Mouse (Mus musculus): ENCODE measurements at regions not wholly inside any gene's neighbourhood (a gene's known extent, or its start where the extent isn't known, plus 50 kb on each side); places are given as distances from the start of the nearest gene placed in this dataset.

DNA sequence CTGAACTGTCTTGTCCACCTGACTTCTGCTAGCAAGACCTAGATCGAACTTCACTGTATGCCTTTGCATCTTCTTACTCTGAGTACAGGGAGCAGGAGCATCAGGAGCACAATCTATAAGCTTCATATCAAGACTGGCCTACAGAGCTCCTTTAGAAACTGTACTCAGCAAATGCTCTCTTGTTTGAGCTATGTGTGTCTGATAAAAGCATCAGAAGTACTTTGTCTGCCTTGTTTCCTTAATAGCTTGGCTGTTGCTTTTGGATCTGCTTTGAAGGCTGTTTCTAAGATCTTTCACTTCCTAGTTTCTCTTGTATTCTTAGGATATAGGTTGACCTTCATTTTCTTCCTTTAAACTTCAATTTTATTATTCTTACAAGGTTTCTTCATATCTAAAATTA, 175.3 kb upstream of the Cypt12 start:
- ATAC-seq (replicated peaks; ENCODE audit: poor library complexity) = no peak

- no peak for ATAC-seq (replicated peaks; ENCODE audit: poor library complexity)
These were observed 169.1 kb upstream of the Cypt12 start for GRCm38 (mm10) chr3:17779152-17779551.

DNA sequence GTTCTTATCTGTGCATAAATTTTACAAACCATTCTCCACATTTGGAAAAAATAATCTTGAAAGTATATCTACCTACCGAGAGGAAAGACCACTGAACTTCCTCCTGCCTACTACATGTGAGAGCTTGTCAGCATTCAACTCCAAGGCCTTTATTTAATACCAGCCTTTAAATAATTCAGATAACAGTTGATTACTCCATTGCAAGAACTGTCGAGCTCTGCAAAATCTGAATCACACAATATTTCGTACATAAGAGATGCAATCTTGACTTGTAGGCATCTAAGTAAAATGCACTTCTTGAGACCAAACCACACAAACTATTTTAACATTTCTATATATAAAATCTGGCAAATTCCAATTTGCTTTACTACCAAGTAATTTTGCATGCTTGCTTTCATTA, 164.1 kb upstream of the Cypt12 start:
- ATAC-seq (replicated peaks; ENCODE audit: poor library complexity) = no peak

GRCm38 (mm10) chr3:17784587-17784986, 163.6 kb upstream of the Cypt12 start:
- ATAC-seq (replicated peaks; ENCODE audit: poor library complexity) = no peak

DNA sequence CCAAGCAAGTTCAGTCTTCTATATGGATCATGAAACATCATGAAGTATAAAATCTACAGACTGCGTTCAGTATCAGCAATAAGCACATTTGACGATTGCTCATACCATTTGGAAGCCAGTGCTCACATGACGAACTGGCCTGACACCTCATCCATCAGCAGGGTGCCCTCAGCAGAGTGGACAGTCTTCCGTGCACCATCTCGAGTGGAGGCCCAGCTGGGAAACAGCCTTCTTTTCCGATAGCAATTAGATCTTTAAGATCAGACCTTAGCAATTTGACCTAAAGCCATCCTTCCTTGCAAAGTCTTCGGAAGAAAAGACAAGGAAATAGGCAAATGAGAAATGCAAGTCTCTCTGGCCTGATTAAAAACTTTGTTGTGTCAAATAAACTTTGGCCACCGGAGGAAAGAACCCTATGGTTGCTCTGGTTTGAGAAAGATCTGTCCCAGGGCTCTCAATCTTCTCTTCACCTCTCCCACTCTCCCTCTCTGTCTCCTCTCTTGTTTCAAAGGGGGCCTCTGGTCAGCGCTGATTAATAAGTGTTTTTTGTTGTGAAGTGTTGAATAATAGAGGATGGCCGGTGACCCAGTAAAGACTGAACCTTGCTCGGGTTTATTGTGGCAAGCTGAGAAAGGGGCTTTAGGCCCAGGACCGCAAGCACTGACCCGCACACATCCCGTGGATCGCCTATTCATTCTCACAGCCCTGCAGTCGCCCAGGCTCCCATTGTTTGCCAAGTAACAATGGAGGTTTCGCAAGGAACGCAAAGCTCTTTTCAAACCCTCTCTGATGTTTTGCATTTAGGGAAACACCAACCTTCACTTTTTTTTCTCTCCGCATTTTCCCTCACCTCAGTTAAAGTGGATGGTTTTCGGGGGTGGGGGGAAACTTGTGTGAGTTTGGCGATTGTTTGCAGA, 162.8 kb upstream of the Cypt12 start:
- no peak for ATAC-seq (replicated peaks; ENCODE audit: poor library complexity)

DNA sequence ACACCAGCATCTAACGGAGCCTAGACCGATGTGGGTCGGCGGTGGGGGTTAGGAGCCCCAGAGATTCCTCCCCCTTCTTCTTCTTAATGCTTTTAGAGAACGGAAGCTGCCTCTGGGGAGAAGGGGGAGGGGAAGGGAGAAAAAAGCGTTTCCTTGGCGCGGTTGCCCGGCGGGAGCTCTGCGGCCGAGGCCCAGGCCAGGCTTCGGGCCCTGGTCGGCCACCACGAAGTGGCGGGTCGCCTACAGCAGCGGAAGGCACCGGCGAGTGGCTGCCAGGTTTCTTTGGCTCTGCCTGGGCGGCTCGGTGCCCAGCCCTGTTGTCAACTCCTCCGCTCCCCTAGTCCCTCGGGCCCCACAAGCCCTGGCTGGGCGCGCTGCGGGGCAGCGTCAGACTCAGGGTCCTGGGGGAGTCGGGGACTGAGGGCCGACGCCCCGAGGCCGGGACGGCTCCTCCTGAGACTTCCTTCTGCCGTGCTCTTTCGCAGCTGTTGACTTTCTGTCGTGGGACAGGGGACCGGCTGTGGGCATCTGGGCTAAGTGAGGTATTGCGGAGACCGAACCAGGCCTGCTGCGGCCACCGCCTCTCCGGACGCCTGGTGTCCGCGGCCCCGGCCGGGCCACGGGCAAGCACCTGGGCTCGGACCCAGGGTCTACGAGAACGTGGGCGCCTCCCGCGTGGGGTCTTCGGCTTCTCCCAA, 162.0 kb upstream of the Cypt12 start:
- no peak for ATAC-seq (replicated peaks; ENCODE audit: poor library complexity)

DNA sequence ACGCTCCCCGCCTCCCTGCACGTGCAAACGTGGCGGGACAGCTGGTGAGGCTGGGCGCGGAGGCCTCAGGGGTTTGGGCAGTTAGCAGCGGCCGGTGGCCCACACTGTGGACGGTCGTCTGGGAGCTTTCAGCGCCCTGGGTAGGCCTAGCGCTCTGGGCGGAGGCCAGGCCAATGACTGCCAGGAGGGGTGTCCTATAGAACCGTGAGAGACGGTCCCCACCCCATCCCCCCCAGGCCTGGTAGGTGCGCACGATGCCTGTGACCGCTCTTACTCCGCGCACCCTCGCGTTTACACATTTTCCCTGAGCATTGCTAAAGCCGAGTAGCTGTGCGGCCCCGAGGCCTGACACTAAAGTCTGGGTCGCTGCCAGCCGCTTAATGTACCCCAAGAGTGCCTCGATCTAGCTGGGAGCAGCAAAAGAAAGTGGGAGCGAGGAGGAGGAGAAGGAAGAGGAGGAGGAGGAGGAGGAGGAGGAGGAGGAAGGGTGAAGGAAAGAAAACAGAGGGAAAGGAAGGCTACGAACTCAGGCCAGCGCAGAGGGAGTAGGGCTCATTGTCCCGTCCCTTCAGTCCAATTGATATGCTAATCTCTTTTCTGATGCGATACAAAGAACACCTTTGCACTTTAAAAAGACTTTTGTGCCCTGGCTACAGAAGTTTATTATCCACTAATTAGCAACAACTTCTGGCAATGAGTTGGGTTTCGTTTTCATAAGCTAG, 161.3 kb upstream of the Cypt12 start:
- 0 out of 2 replicates have a peak, but pooled peaks have one; percentile 4 for ATAC-seq (replicated peaks; ENCODE audit: poor library complexity)

- ATAC-seq (replicated peaks; ENCODE audit: poor library complexity) = no peak
These were observed 160.5 kb upstream of the Cypt12 start for GRCm38 (mm10) chr3:17787443-17788333.

- no peak for ATAC-seq (replicated peaks; ENCODE audit: poor library complexity)
These were observed 159.9 kb upstream of the Cypt12 start for GRCm38 (mm10) chr3:17788334-17788720.

DNA sequence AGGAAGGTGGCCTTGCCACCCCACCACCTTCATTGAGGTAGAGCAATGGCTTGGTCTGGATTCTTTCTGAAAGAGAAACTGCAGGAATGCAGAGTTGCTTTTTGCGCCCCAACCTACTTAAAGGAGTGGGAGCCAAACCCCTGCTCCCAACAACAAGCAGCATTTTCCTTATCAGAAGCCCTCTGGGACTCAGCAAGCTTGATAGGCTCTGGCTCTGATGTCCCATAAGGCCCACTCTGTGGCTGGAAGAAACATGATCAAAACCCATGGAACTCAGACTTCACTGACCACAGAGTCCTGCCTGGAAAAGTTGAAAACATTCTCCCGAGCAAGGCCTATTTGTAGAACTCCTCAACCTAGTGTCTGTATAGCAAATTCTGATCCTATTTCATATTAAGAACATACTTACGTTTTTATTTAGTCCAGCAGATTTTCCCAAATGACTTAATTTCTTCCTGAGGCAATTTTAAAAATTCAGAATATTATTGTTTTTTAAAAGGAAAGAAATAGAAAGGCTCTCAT, 159.4 kb upstream of the Cypt12 start:
- no peak for ATAC-seq (replicated peaks; ENCODE audit: poor library complexity)

DNA sequence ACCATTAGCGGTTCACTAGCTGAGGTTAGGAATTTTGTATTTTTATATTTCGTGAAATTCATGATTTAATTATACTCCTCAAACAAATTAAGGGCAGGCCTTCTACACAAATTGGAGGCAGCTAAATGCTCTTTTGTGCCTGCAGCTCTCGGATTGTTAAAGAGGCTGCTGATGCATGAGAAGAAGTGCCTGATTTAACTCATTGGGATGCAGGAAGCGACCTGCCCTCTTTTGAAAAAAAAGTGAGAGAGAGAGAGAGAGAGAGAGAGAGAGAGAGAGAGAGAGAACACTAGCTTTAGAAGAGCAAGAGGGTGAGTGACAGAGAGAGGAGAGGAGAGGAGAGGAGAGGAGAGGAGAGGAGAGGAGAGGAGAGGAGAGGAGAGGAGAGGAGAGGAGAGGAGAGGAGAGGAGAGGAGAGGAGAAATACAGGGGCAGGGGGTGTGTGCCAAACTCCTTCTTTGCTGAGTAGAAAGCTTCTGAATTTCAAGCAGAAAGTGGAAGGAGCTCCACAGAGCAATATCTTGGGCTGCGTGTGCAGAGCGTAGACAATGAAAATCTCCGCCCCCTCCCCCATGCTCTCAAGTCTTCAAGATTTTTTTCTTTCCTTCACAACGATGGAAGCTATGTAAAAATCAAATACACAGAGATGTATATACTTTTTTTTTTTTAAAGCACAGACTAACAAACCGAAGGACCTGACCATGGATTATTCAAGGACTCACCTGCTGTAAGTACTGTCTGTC, 158.6 kb upstream of the Cypt12 start:
- no peak for ATAC-seq (replicated peaks; ENCODE audit: poor library complexity)

DNA sequence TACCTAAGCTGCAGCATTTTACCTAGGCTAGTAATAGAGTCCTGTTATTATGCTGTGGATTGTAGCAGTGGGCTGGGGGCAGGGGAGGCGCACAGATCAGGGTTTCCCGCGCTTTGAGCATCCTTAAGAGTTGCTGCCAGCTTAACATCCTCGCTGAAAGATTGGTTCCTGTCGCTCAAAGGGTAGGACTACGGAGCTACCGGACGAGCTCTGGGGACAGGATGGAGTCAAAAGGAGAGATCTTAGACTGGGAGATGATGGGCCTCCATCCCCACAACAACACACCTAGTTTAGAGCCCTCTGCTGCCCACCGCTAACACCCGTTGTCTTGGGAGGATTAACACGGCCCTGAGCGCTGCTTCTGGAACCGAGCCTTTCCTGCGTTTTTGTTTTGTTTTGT, 157.9 kb upstream of the Cypt12 start:
- no peak for ATAC-seq (replicated peaks; ENCODE audit: poor library complexity)

- ATAC-seq (replicated peaks; ENCODE audit: poor library complexity) = no peak
These were observed 157.4 kb upstream of the Cypt12 start for GRCm38 (mm10) chr3:17790816-17791215.

DNA sequence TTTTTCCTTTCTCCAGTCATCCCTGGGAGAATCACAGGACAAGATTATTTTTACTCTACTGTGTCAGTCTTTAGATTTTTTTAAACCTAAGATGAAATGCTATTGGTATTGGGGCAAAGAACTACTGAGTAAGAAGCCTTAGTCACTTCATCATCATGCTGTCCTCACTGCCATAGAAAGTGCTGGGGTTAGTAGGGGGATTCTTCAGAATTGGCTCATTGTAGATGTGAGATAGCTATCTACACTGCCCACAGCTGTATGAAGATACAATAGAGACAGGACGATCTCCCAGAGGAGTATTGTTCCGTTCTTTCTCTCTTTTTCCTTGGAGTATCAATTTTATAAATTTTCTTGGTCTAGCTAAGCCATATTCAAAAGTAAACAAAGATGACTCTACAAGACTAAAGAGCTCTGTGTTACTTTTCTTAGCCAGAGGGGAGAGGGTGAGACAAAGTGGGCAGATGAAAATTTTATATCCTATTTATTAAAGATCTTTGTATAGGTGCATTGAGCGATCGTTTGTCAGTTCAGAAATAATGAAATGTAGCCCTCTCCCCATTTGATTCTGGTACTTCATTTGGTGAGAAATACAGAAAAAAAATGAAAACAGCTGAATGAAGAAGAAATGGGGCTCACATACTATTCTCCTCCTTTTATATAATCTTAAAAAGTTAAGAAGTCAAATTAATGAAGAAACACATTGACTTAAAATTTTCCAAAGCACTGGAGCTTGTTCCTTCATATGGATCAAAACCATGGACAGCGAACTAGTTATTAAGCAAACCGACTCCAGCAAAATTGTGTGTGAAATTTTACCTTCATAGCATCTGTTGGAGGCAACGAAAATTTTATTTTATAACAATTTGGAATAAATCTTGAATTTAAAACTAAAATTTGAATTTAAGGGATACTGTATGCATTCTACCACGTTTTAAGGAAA, 156.6 kb upstream of the Cypt12 start:
- no peak for ATAC-seq (replicated peaks; ENCODE audit: poor library complexity)

GRCm38 (mm10) chr3:17792537-17793039, 155.6 kb upstream of the Cypt12 start:
- ATAC-seq (replicated peaks; ENCODE audit: poor library complexity) = no peak

DNA sequence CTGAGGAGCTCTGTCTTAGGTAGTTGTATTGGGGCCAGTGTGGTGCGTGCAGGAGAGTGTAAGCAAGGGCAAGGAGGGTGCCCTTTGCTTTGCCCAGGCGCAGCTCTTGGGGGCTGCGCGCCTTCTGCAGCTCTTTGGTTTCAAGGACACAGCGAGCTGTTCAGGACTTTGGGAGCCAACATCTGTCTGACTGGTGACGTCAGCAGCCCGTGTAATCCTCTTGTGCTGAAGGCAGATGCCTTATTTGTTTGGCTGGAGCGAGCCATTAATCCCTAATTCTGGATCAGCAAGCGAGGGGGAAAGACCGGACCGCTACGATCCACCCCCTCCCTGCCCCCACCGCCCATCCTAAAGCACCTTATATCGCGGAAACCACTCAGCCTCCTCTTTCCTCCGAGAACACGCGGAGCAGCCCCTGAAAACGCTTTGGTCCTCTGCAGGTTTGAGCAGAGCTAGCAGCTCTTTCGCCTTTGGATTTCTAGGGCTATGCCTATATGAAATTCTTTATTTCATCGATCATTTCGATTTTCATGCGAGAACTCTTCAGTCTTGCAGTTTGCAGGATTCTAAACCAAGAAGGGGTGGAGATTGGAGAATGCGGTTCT, 154.5 kb upstream of the Cypt12 start:
- no peak for ATAC-seq (replicated peaks; ENCODE audit: poor library complexity)

DNA sequence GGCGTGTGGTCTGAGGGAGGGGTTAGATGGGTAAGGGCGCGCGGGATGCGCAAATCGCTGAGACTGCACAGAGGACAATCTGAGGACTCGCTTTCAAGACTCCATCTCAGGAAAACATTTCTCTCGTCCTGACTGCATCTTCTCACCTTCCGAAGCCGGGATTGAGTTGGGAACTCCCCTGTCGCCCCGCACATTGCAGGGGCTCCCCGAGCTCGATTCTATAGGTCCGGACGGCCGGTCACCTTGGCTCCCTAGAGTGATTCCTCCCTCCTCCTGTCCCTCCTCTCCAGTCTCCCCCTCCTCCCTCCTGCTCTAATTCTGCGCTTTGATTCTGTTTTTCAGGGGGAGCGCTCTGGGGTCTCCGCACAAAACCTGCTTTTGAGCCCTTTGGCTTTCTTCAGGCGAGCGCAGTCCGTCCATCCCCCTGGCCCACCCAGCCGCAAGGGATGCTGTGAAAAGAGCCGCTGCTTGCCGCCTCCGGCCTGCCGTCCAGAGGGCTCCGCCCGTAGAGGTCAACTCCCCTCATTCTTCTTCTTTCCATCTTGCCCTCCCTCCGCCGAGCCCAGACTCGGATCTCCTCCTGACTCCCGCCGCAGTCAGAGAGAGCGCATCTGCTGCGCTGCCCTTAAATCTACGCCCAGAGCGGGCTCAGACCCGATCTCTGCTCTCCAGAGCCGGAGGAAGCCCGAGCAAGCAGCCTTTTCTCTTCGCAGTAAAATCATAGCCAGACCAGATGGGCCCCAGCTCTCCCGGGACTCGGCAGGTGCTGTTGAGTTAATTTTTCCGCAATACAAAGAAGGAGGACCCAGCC, 153.8 kb upstream of the Cypt12 start:
- ATAC-seq (replicated peaks; ENCODE audit: poor library complexity) = no peak

Measured in megakaryocyte progenitor cell, adult 5-6 weeks (primary cell).